Mouse (Mus musculus) spleen, postnatal 4 days (tissue): Measurements from ENCODE around the gene Rpp25.

Experiments
- DNase-seq, 2 experiments: peaks; one replicate each; pipeline ENCODE4 v3.0.0; 2022; ENCODE audit warnings: low spot score in 2 of 2

Gene Rpp25

GRCm38 (mm10) chr9:57521056-57521911 lies 17.5 kb downstream of the Rpp25 start, which contains the start of gene Cox5a:
Gene Cox5a, plus strand, starts transcription at chr9:57521274.
- DNase-seq = peak; percentile 91 to 95

- no peak for DNase-seq
These were observed 18.5 kb downstream of the Rpp25 start for GRCm38 (mm10) chr9:57522114-57522860.

- DNase-seq = no peak
These were observed 19.0 kb downstream of the Rpp25 start for GRCm38 (mm10) chr9:57522861-57523246.

GRCm38 (mm10) chr9:57523754-57524153 lies 19.9 kb downstream of the Rpp25 start:
- DNase-seq = no peak

GRCm38 (mm10) chr9:57524439-57524838 lies 20.6 kb downstream of the Rpp25 start:
- DNase-seq = no peak

- no peak for DNase-seq
These were observed 21.7 kb downstream of the Rpp25 start for GRCm38 (mm10) chr9:57525516-57525915.

GRCm38 (mm10) chr9:57526435-57526834 lies 22.6 kb downstream of the Rpp25 start:
- no peak for DNase-seq

GRCm38 (mm10) chr9:57531946-57532345 lies 28.1 kb downstream of the Rpp25 start:
- DNase-seq = no peak

GRCm38 (mm10) chr9:57536362-57536761 lies 32.5 kb downstream of the Rpp25 start:
- DNase-seq = no peak

GRCm38 (mm10) chr9:57537044-57537727 lies 33.4 kb downstream of the Rpp25 start, which contains the start of gene Fam219b:
Gene Fam219b, plus strand, starts transcription at chr9:57537528.
- DNase-seq = peak; percentile 91 to 95

- DNase-seq = no peak
These were observed 33.9 kb downstream of the Rpp25 start for GRCm38 (mm10) chr9:57537728-57538181.

- DNase-seq = no peak
These were observed 35.7 kb downstream of the Rpp25 start for GRCm38 (mm10) chr9:57539550-57539949.

GRCm38 (mm10) chr9:57541312-57541711 lies 37.5 kb downstream of the Rpp25 start:
- peak in 1 of 2 experiments; percentile 66 for DNase-seq

- no peak for DNase-seq
These were observed 40.1 kb downstream of the Rpp25 start for GRCm38 (mm10) chr9:57543951-57544350.

- DNase-seq = no peak
These were observed 43.5 kb downstream of the Rpp25 start for GRCm38 (mm10) chr9:57547287-57547686.

- no peak for DNase-seq
These were observed 44.0 kb downstream of the Rpp25 start for GRCm38 (mm10) chr9:57547869-57548268.

GRCm38 (mm10) chr9:57549186-57549585 lies 45.4 kb downstream of the Rpp25 start:
- no peak for DNase-seq

GRCm38 (mm10) chr9:57550126-57550862 lies 46.5 kb downstream of the Rpp25 start:
- DNase-seq = no peak

- peak; percentile 44 to 71 for DNase-seq
These were observed 48.5 kb downstream of the Rpp25 start, which contains the start of gene Mpi for GRCm38 (mm10) chr9:57552139-57552887. Gene Mpi, minus strand, starts transcription at chr9:57552763.

- DNase-seq = no peak
These were observed 49.3 kb downstream of the Rpp25 start for GRCm38 (mm10) chr9:57553119-57553518.
